Mouse (Mus musculus): ENCODE results near the gene Scd2. TPM values are rescaled to one million over a fixed set of nuclear protein-coding genes. Genes with fewer than 3 reads are reported as not detected.

Gene Scd2
- total RNA-seq, 2 experiments from 2014 or later: 554 to 565 TPM

GRCm38 (mm10) chr19:44294588-44295041 lies 1.1 kb downstream of the Scd2 start:
- DNase-seq: peak; percentile 93
- intact Hi-C loops (cut with DNase I): loop anchor here (5.0 kb wide), 1 partner anchor 47 kb away; no protein-coding TSS in a partner anchor

DNA sequence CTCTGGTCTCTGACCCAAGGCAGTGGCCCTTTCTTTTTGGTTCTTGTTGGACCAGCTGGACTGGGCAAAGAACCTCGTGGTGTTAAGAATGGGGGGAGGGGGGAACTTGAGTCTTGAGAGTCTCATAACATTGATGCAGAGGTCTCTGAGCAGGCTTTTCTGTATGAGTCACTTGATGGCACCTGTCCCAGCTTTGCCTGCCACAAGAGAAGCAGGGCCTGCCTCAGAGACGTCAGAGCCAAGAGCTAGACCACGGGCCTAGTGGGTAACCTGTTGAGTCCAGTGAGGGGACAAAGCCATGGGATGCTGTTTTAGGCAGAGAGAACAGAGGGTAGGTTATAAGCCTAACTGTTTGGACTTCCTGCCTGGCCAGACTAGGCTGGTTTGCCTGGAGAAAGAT lies 1.8 kb downstream of the Scd2 start:
- intact Hi-C loops (cut with DNase I): loop anchor here (5.0 kb wide), 1 partner anchor 48 kb away; no protein-coding TSS in a partner anchor
- DNase-seq: no peak

DNA sequence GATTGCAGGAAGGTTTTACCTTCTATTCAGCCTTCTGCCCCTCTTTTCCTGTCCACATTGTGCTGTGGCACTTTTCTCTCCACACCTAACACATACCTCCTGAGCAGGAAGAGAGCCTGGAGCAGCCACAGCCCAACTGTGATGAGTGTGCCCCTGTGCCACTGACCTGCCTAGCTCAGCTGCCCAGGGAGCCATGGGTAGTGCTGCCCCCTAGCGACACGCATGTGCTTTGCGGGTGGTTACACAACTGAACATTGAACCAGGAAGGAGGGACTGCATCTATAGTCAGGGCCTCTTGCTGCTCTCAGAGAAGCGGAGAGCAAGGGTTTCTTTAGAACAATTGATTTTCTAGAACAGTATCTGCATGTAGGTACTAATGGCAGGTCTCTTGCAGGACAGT lies 2.3 kb downstream of the Scd2 start:
- intact Hi-C loops (cut with DNase I): loop anchor here (5.0 kb wide), 1 partner anchor 48 kb away; no protein-coding TSS in a partner anchor
- DNase-seq: peak; percentile 88

DNA sequence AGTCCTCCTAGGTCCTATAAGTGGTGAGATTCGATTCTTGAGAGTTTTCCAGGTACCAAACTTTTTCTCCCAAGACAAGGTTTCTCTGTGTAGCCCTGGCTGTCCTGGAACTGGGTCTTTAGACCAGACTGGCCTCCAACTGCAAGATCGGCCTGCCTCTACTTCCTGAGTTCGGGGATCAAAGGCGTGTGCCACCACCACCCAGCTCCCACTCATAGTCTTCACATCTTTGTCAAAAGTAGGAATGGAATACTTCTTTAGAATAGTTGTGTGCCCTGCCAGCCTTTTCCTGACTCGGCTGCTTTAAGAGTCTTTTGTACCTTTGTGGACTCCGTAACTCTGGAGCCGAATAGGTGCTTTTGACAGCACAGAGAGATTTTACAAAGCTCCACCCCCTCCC lies 2.7 kb downstream of the Scd2 start:
- intact Hi-C loops (cut with DNase I): loop anchor here (5.0 kb wide), 1 partner anchor 49 kb away; no protein-coding TSS in a partner anchor
- DNase-seq: no peak

DNA sequence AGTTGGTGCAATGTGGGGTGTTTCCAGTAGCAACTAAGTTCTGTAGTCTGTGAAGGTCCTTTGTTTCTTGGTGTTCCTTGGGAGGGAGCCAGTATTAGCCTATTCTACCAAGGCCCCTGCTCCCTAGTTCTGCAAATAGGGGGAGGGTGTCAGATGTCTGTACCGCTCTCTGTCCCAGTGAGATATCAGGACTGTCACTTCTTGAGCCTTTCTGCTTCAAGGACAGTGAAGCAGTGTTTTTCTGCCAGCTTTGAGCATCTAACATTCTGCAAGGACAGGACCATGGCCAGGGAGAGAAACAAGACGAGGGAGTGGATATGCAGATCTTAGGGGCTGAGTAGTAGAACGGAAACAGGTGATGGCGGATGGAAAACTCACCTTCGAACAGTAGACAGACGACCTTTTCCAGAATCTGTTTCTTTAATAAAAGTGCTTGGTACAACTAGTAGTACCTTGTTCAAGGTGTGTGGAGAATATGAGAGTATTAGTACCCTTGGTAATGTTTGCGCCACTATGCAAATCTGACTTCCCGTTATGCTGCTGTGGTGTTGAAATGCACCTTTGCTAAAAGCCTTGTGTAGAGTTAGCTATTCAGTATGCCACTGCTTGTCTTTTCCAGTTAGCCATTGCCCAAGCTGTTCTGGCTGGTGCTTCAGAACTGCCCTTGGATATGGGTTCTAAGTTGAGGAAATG lies 3.7 kb downstream of the Scd2 start:
- DNase-seq: no peak
- intact Hi-C loops (cut with DNase I): loop anchor here (5.0 kb wide), 1 partner anchor 50 kb away; no protein-coding TSS in a partner anchor

DNA sequence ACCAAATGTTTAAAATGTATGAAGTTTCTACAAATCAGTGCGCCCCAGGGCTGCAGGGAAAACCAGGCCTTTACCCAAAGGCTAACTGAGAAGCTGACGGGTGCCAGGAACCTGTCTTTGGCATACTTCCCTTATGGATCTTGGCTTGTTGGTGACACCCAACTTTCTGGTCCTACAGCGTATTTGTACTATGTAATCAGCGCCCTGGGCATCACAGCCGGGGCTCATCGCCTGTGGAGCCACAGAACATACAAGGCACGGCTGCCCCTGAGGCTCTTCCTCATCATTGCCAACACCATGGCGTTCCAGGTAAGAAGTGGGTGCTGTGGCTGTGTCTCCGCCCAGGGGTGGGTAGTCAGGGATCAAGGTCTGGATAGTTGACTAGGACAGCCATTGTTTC lies 4.4 kb downstream of the Scd2 start:
- intact Hi-C loops (cut with DNase I): loop anchor here (5.0 kb wide), 1 partner anchor 51 kb away; no protein-coding TSS in a partner anchor
- DNase-seq: no peak

- intact Hi-C loops (cut with DNase I): loop anchor here (5.0 kb wide), 1 partner anchor 52 kb away; no protein-coding TSS in a partner anchor
- no peak for DNase-seq
These were observed 5.6 kb downstream of the Scd2 start for GRCm38 (mm10) chr19:44299078-44299477.

GRCm38 (mm10) chr19:44299902-44300301 lies 6.4 kb downstream of the Scd2 start:
- DNase-seq: no peak
- intact Hi-C loops (cut with DNase I): loop anchor here (5.0 kb wide), 1 partner anchor 53 kb away; no protein-coding TSS in a partner anchor

GRCm38 (mm10) chr19:44300520-44300919 lies 7.0 kb downstream of the Scd2 start:
- DNase-seq: no peak
- intact Hi-C loops (cut with DNase I): no loop called here

DNA sequence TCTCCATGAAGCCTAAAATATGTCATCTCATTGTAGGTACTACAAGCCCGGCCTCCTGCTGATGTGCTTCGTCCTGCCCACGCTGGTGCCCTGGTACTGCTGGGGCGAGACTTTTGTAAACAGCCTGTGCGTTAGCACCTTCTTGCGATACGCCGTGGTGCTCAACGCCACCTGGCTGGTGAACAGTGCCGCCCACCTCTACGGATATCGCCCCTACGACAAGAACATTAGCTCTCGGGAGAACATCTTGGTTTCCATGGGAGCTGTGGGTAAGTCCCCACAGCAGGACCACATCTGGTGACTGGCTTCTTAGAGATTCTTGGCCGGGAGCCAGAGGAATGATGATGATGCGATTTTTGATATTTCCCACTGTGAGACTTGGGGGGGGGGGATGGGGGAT lies 7.7 kb downstream of the Scd2 start:
- intact Hi-C loops (cut with DNase I): no loop called here
- DNase-seq: no peak

DNA sequence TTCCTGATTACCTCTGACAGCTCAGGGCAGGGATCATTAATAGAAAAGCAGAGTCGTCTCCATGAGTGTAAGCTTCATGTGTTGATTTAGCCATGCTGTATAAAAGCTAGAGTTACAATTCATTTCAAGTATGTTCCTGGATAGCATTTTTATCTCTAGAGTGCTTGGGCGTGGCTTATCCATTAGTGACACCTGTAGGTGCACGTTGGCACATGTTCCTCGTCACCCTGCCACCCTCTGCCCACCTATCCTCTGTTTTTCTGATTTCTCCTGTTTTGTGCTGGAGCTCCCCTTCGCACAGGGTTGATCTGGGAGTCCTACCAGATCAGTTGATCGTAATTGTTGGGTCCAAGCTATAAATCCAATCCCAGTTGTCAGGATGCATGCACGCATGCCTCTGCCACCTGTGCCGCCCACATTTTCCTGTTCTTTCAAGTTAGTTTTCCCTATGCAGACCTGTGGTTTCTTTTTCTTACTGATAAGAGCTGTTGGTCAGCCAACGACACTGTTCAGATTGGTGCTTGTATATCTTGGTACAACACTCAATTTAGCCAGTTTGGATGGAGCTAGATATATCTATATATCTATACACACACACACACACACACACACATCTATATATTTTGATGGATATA lies 8.3 kb downstream of the Scd2 start:
- intact Hi-C loops (cut with DNase I): no loop called here
- no peak for DNase-seq

- DNase-seq: no peak
- intact Hi-C loops (cut with DNase I): no loop called here
These were observed 9.4 kb downstream of the Scd2 start for GRCm38 (mm10) chr19:44302901-44303300.

DNA sequence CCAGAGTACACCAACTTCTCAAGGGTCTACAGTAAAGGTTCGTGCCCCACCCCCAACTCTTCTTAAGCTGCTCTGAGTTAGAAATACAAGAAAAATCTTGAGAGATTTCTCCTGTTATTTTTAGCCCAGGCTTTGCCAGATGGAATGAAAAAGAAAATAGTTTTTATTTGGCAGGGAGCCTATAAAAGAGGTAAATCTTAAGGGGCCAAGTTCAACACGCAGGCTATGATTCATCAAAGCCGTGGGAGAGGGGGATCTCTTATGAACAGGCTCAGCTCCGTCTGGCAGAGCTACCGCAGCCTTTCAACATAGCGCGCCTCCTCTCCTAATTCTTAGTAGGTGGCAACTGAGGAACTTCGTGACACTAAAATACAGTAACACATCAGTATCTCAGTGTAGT lies 10.0 kb downstream of the Scd2 start:
- no peak for DNase-seq
- intact Hi-C loops (cut with DNase I): no loop called here

DNA sequence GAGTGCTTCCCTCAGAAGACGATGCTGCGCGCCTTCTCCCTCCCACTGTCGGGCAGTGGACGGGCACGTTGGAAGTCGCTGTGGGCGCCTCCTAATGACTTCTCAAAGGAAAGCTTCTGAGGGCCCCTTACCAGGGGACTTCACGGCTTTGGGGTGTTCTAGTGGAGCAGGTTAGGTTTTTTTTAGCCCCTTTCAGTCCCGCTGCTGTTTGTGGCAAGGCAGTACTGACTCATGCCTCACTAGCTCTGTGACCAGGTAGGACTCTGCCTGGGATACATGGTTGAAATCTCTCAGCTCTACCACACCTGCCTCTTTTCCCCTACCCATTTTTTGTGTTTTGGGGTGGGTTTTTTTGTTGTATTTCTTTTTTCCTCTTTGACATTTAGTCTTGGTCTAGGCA lies 10.9 kb downstream of the Scd2 start:
- intact Hi-C loops (cut with DNase I): no loop called here
- no peak for DNase-seq

GRCm38 (mm10) chr19:44304851-44305510 lies 11.5 kb downstream of the Scd2 start:
- intact Hi-C loops (cut with DNase I): no loop called here
- no peak for DNase-seq

- intact Hi-C loops (cut with DNase I): no loop called here
- no peak for DNase-seq
These were observed 12.2 kb downstream of the Scd2 start for GRCm38 (mm10) chr19:44305701-44306100.

GRCm38 (mm10) chr19:44306171-44306570 lies 12.7 kb downstream of the Scd2 start:
- intact Hi-C loops (cut with DNase I): no loop called here

GRCm38 (mm10) chr19:44307101-44307914 lies 13.8 kb downstream of the Scd2 start:
- DNase-seq: no peak
- intact Hi-C loops (cut with DNase I): no loop called here

More at GRCm38 (mm10) chr19:44306171-44306570, 12.7 kb downstream of the Scd2 start:
- DNase-seq: no peak

DNA sequence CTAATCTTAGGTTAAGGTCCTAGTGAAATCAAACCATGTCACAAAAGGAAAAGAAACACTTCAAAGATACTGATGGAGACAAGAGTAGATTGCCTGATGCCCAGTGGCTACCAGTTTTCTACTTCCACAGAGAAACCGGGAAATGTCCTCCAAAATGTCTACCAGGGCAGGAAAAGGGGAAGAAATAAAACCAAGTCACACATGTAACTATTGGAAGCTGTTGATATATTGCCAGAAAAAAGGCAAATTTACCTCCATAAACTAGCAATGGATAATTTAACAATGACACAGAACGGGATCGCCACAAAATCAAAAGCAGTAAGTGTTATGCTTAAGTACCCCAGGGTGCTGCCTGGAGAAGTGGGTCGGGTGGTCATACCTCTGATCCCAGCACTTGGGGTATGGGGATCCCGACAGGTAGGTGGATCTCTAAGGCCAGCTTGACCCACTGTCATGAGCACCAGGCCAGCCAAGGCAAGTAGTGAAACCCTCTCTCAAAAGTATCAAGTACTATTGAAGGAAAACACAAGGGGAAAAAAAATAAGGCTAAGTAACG lies 14.5 kb downstream of the Scd2 start:
- intact Hi-C loops (cut with DNase I): no loop called here

DNA sequence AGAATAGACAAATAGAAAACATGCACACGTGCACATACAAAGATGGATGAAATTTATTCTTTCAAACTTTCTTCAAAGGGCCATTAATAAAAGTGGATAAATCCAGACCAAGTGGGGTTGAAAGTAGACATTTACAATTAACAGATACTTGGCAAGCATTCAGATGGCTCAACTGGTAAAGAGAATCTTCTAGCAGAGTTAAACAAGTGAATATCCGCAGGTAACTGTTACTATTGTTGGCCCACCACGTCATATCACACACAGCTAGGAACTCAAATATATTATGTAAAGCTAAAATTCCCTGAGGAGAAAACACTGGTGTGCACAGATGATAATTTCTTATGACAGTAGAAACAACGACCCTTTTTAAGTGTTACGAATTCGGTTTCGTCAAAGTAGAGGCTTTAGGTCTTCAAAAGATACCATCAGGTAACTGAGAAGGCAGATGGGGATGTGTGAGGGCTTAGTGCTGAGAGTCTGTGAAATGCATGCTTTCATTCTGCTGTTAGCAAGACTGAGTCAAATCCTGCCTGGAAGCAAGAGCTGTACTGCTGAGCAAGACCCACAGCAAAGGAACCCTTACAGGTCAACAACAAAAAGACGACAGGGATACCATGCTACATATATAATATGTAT lies 15.3 kb downstream of the Scd2 start:
- intact Hi-C loops (cut with DNase I): no loop called here
- DNase-seq: no peak

More for the DNA sequence above, 14.5 kb downstream of the Scd2 start:
- no peak for DNase-seq
